Mouse (Mus musculus) cerebellum, adult 2 months (tissue): ENCODE measurements around the gene Col5a2.

ENCODE experiments used
- CTCF ChIP-seq: fragments of 200-500 bp; IDR thresholded peaks from 2 replicates; pipeline ENCODE4 v1.5.1; 2011; ENCODE audit warnings: low read depth, mild to moderate bottlenecking, control low read depth, low read length, moderate library complexity, borderline replicate concordance; ENCODE audit not compliant: insufficient read depth
- POLR2A ChIP-seq: fragments of 200-500 bp; IDR thresholded peaks from 2 replicates; pipeline ENCODE4 v1.6.1; 2011; ENCODE audit warnings: low read length, control low read depth, borderline replicate concordance; ENCODE audit not compliant: insufficient read depth

- TF ChIP-seq CTCF, result no peak
- TF ChIP-seq POLR2A, result no peak
Measured at GRCm38 (mm10) chr1:45502241-45502741, 791 bp downstream of the Col5a2 start.
